Mouse (Mus musculus): ENCODE results near the gene Ankdd1a.

The Ankdd1a gene

DNA sequence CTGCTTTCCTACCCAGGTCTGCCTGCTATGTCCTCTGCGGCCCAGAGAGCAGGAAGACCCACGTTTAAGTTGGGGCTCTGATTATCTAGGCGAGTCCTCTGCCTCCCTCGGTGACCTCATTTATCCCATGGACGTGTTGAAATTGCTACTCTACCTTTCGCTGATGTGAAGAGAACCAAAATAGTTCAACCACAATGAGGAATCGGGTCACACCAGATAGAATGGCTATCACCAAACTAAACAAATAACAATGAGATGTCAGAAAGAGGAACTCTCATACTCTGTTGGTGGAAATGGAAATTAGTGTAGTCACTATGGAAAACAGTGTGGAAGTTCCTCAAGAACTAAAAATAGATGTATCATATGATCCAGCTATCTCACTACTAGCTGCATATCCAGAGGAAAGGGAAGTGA is 22.1 kb upstream of the Ankdd1a start:
- no peak for DNase-seq (ENCODE audit: low spot score)

GRCm38 (mm10) chr9:65541126-65542068 is 21.4 kb upstream of the Ankdd1a start:
- peak; percentile 40 for DNase-seq (ENCODE audit: low spot score)

- DNase-seq (ENCODE audit: low spot score), result no peak
Observed at GRCm38 (mm10) chr9:65539697-65540096, 19.7 kb upstream of the Ankdd1a start.

- no peak for DNase-seq (ENCODE audit: low spot score)
Observed at GRCm38 (mm10) chr9:65537901-65538630, 18.1 kb upstream of the Ankdd1a start.

- DNase-seq (ENCODE audit: low spot score), result no peak
Observed at GRCm38 (mm10) chr9:65536491-65536890, 16.5 kb upstream of the Ankdd1a start.

- DNase-seq (ENCODE audit: low spot score), result no peak
Observed at GRCm38 (mm10) chr9:65535789-65536469, 15.9 kb upstream of the Ankdd1a start.

DNA sequence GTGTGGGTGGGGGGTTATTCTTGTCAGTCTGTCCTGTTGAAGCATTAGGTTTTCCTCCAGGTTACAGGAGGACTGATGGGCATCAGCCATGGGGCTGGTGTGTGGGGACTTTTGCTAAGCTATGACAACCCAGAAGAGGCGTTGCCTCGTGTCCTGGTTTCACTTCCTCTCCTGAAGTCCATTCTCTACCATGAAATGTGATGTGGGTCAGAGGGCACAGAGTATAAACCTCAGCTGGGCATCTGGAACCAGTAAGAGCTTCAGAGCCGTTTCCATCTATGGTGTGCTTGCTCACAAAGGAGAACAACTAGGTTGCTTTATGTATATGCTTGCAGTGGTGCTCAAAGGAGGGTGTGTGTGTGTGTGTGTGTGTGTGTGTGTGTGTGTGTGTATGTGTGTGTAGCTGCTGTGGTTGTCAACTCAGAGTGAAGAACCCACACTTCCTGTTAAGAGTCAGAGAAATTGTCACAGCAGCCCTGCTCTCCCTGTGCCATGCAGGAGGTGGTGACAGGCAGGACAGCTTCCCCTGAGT is 15.3 kb upstream of the Ankdd1a start:
- DNase-seq (ENCODE audit: low spot score), result no peak

DNA sequence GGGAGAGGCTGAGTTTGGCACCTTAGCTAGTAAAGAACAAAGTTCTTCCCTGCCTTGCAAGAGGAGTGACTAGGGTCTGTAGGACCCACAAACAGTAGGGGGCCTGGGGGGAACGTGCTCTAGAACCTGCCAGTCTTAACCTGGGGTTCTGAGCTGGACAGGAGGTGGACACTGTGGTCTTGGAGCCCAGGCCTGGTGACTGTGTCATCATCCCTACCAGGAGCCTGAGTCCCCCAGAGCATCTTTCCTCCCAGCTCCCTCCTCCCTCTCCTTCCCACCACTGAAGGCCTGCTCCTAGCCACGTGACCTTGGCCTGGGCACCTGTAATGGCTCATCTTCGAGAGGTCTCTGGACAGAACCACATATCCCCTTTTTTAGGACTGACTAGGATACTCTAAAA is 14.1 kb upstream of the Ankdd1a start:
- DNase-seq (ENCODE audit: low spot score), result no peak

GRCm38 (mm10) chr9:65532986-65533385 is 13.0 kb upstream of the Ankdd1a start:
- DNase-seq (ENCODE audit: low spot score), result no peak

DNA sequence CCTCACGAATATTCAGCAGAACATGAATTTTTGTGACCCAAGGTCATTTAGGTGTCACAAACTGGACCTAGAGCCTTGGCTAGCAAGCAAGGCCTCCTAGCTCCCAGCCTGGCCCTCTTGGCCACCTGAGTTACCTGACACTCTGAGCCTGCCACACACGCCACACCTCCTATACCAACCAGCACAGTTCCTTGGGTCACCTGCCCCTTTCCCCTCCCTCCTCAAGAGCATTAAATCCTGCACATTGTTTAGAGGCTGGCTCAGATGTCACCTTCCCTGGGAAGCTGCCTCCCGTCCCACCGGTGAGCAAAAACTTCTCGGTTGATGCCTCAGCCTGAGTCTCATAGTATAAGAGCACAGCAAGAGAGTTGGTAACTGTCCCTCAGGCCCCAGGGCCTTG is 11.3 kb upstream of the Ankdd1a start:
- no peak for DNase-seq (ENCODE audit: low spot score)

GRCm38 (mm10) chr9:65529659-65530058 is 9.7 kb upstream of the Ankdd1a start:
- no peak for DNase-seq (ENCODE audit: low spot score)

GRCm38 (mm10) chr9:65528417-65529038 is 8.5 kb upstream of the Ankdd1a start:
- no peak for DNase-seq (ENCODE audit: low spot score)

GRCm38 (mm10) chr9:65525445-65526195 is 5.6 kb upstream of the Ankdd1a start:
- DNase-seq (ENCODE audit: low spot score), result no peak

DNA sequence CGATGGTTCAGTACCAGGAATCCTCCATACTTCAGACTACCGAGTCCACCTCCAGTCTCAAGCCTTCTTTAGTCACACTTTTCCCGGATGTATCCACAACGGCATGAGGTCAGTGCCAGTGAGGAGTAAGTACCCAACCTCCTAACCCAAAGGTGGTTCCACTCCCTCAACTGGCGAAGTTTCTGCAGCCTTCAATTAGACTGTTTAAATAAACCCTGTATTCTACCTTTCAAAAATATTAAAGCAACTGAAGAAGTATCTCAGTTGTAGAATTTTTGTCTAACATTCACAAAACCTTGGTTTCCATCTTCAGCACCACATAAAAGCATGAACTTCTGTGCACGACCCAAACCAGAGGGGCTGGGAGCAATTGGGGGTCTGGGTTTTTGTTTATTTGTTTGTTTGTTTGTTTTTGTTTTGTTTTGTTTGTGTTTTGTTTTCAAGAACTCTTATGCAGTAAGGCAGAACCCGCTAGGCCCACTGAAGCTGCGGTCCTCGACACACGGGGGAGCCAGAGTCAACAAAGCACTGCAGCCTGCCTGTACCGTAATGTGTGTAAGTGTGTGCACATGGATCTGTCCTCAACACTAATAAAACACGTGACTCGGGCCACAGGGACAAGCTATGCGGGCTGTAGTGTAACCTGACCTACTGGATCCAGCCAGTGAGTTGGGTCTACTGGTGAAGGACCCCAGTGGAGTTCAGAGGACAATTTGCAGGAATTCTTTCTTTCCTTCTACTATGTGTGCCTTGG is 3.8 kb upstream of the Ankdd1a start:
- DNase-seq (ENCODE audit: low spot score), result peak; percentile 86

GRCm38 (mm10) chr9:65520505-65520876 is 498 bp upstream of the Ankdd1a start:
- no peak for DNase-seq (ENCODE audit: low spot score)

- DNase-seq (ENCODE audit: low spot score), result no peak
Observed at GRCm38 (mm10) chr9:65514851-65515261, 5.1 kb downstream of the Ankdd1a start.

DNA sequence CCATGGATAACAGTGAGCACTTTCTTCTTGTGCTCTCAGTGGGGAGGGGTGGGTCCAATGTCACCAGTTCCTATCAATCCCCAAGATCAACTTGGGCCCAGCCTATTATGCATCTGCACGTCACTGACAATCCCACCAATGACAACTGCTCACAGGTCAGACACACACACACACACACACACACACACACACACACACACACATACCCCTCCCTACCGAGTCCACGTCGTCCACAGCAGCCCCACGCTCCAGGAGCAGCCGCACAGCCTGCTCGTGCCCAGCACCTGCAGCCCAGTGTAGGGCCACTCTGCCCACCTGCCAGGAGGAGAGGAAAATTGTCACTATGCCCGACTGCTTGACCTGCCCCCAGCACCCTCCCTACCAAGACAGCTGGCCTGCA is 5.6 kb downstream of the Ankdd1a start:
- DNase-seq (ENCODE audit: low spot score), result no peak

DNA sequence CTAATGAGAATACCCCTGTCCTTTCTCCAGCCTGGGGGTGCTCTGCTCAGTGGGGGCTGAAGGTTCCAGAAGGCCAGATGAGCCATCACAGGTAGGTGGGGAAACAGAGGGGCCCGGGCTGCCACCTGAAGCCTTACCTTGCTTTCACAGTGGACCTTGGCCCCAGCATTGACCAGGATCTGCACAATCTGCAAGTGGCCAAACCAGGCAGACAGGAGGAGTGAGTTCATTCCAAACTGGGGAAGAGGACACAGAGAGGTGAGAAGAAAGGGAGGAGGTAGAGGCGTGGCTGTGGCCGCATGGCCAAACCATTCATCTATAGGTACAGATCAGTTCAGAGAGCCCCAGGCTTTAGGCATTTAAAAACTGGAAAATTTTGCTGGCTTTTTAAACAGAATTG is 7.5 kb downstream of the Ankdd1a start:
- DNase-seq (ENCODE audit: low spot score), result no peak

DNA sequence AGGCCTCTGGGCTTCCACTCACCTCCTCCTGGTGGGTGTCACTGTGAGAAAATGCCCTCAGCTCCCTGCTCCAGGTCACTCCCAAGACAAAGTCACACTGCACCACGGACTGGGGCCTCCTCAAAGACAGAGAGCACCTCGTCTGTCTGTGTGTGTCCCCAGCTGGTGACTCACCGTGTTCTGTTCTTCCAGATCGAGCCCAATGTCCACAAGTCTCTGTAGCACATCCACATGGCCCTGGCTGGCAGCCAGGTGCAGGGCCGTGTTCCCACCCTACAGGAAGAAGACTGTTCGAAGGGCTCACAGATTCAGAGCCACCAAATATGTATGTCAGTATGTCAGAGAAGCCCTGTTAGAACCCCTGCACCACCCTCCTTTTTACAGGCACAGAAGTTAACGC is 11.5 kb downstream of the Ankdd1a start:
- no peak for DNase-seq (ENCODE audit: low spot score)

GRCm38 (mm10) chr9:65502721-65503505 is 17.1 kb downstream of the Ankdd1a start:
- no peak for DNase-seq (ENCODE audit: low spot score)

Data from testis, postnatal 10 days (tissue).